Mouse (Mus musculus): ENCODE results near the gene Ginm1. TPM values are rescaled to one million over a fixed set of nuclear protein-coding genes. Genes with fewer than 3 reads are reported as not detected.

Gene Ginm1
- total and polyA plus RNA-seq, 2 experiments from 2014 or later, result 14.6 to 78.8 TPM

GRCm38 (mm10) chr10:7781214-7781613 is 11.4 kb downstream of the Ginm1 start:
- Histone ChIP-seq H3K27me3 (ENCODE audit: insufficient read depth, low read length) (no peaks in the 10 kb centered on the region), H3K9me3 (ENCODE audit: low read length) (no peaks in the 10 kb centered on the region), H3K4me1 (ENCODE audit: insufficient read depth, low read length) (no peaks in the 10 kb centered on the region), H3K4me2 (ENCODE audit: low read depth, low read length) (peak overlapping the region; percentile 65), H3K36me3 (ENCODE audit: insufficient read depth, low read length) (no peaks in the 10 kb centered on the region; the same call in 1 of the 2 replicates), H3K9ac (replicated peaks; ENCODE audit: low read length) (peak overlapping the region; percentile 85; the same call in 1 of the 2 replicates), H3K27ac (0 out of 2 replicates have a peak overlapping the region, but pooled peaks have one; percentile 20), H3K4me3 (ENCODE audit: low read length) (peak overlapping the region; percentile 91)
- DNase-seq (ENCODE audit: low spot score), result no peak
- TF ChIP-seq CTCF (IDR thresholded peaks at IDR 0.05; ENCODE audit: low read depth), result no peak
- ATAC-seq, result no peak
- WGBS, result 53% methylated on average over 3 of the region's 3 CpGs

GRCm38 (mm10) chr10:7780238-7781176 is 12.1 kb downstream of the Ginm1 start:
- H3K4me1 ChIP-seq (ENCODE audit: insufficient read depth, low read length), result no peaks in the 10 kb centered on the region
- peak overlapping the region; percentile 87 for H3K27ac ChIP-seq
- DNase-seq (ENCODE audit: low spot score), result peak; percentile 95
- H3K4me3 ChIP-seq (ENCODE audit: low read length), result peak overlapping the region; percentile 91
- H3K27me3 ChIP-seq (ENCODE audit: insufficient read depth, low read length), result no peaks in the 10 kb centered on the region
- WGBS, result 1% methylated on average over 64 of the region's 77 CpGs
- no peaks in the 10 kb centered on the region for H3K9me3 ChIP-seq (ENCODE audit: low read length)
- peak; percentile 95 for ATAC-seq
- H3K4me2 ChIP-seq (ENCODE audit: low read depth, low read length), result peak overlapping the region; percentile 65
- H3K9ac ChIP-seq (replicated peaks; ENCODE audit: low read length), result peak overlapping the region; percentile 85
- no peak for TF ChIP-seq CTCF (IDR thresholded peaks at IDR 0.05; ENCODE audit: low read depth)
- no peaks in the 10 kb centered on the region; the same call in 1 of the 2 replicates for H3K36me3 ChIP-seq (ENCODE audit: insufficient read depth, low read length)

- Histone ChIP-seq H3K9me3 (ENCODE audit: low read length) (no peaks in the 10 kb centered on the region), H3K4me2 (ENCODE audit: low read depth, low read length) (peak overlapping the region; percentile 65), H3K4me3 (ENCODE audit: low read length) (peak overlapping the region; percentile 91), H3K9ac (replicated peaks; ENCODE audit: low read length) (peak overlapping the region; percentile 85), H3K4me1 (ENCODE audit: insufficient read depth, low read length) (no peaks in the 10 kb centered on the region), H3K27me3 (ENCODE audit: insufficient read depth, low read length) (no peaks in the 10 kb centered on the region), H3K36me3 (ENCODE audit: insufficient read depth, low read length) (peaks cover 4% of the 10 kb centered on the region), H3K27ac (peak overlapping the region; percentile 87)
- no peak; the same call in 1 of the 2 replicates for ATAC-seq
- 19% methylated on average over 7 of the region's 7 CpGs for WGBS
- peak; percentile 38 for DNase-seq (ENCODE audit: low spot score)
- TF ChIP-seq CTCF (IDR thresholded peaks at IDR 0.05; ENCODE audit: low read depth), result no peak
Measured at GRCm38 (mm10) chr10:7779751-7780237, 12.8 kb downstream of the Ginm1 start.

GRCm38 (mm10) chr10:7778361-7778760 is 14.3 kb downstream of the Ginm1 start:
- no peak for TF ChIP-seq CTCF (IDR thresholded peaks at IDR 0.05; ENCODE audit: low read depth)

GRCm38 (mm10) chr10:7775421-7775820 is 17.2 kb downstream of the Ginm1 start:
- no peaks in the 10 kb centered on the region for H3K4me1 ChIP-seq (ENCODE audit: insufficient read depth, low read length)
- no peak for DNase-seq (ENCODE audit: low spot score)
- H3K27me3 ChIP-seq (ENCODE audit: insufficient read depth, low read length), result no peaks in the 10 kb centered on the region
- no peaks in the 10 kb centered on the region for H3K9me3 ChIP-seq (ENCODE audit: low read length)
- H3K4me2 ChIP-seq (ENCODE audit: low read depth, low read length), result no peak overlapping the region
- ATAC-seq, result no peak
- 93% methylated on average over 8 of the region's 8 CpGs for WGBS
- H3K36me3 ChIP-seq (ENCODE audit: insufficient read depth, low read length), result peaks cover 26% of the 10 kb centered on the region
- no peak overlapping the region for H3K4me3 ChIP-seq (ENCODE audit: low read length)
- TF ChIP-seq CTCF (IDR thresholded peaks at IDR 0.05; ENCODE audit: low read depth), result no peak
- H3K27ac ChIP-seq, result no peak overlapping the region
- H3K9ac ChIP-seq (replicated peaks; ENCODE audit: low read length), result no peak overlapping the region

More at GRCm38 (mm10) chr10:7778361-7778760, 14.3 kb downstream of the Ginm1 start:
- DNase-seq (ENCODE audit: low spot score) (no peak), ATAC-seq (no peak)
- H3K4me1 ChIP-seq (ENCODE audit: insufficient read depth, low read length), result no peaks in the 10 kb centered on the region
- no peak overlapping the region for H3K4me3 ChIP-seq (ENCODE audit: low read length)
- no peak overlapping the region for H3K9ac ChIP-seq (replicated peaks; ENCODE audit: low read length)
- no peak overlapping the region for H3K27ac ChIP-seq
- H3K36me3 ChIP-seq (ENCODE audit: insufficient read depth, low read length), result peaks cover 12% of the 10 kb centered on the region
- H3K27me3 ChIP-seq (ENCODE audit: insufficient read depth, low read length), result no peaks in the 10 kb centered on the region
- no peak overlapping the region for H3K4me2 ChIP-seq (ENCODE audit: low read depth, low read length)
- WGBS, result 95% methylated on average over 3 of the region's 3 CpGs
- no peaks in the 10 kb centered on the region for H3K9me3 ChIP-seq (ENCODE audit: low read length)

GRCm38 (mm10) chr10:7772769-7773168 is 19.9 kb downstream of the Ginm1 start:
- H3K9ac ChIP-seq (replicated peaks; ENCODE audit: low read length), result no peak overlapping the region
- no peaks in the 10 kb centered on the region for H3K4me1 ChIP-seq (ENCODE audit: insufficient read depth, low read length)
- WGBS, result 92% methylated on average over 1 of the region's 1 CpGs
- H3K27ac ChIP-seq, result no peak overlapping the region
- DNase-seq (ENCODE audit: low spot score) (no peak), ATAC-seq (no peak)
- no peaks in the 10 kb centered on the region for H3K9me3 ChIP-seq (ENCODE audit: low read length)
- H3K4me3 ChIP-seq (ENCODE audit: low read length), result no peak overlapping the region
- no peak overlapping the region for H3K4me2 ChIP-seq (ENCODE audit: low read depth, low read length)
- no peaks in the 10 kb centered on the region for H3K27me3 ChIP-seq (ENCODE audit: insufficient read depth, low read length)
- TF ChIP-seq CTCF (IDR thresholded peaks at IDR 0.05; ENCODE audit: low read depth), result no peak
- peaks cover 37% of the 10 kb centered on the region for H3K36me3 ChIP-seq (ENCODE audit: insufficient read depth, low read length)

All from hindbrain, postnatal 0 days (tissue).